ENCODE assay signal across 29 mouse cellular contexts in the genomic region with DNA sequence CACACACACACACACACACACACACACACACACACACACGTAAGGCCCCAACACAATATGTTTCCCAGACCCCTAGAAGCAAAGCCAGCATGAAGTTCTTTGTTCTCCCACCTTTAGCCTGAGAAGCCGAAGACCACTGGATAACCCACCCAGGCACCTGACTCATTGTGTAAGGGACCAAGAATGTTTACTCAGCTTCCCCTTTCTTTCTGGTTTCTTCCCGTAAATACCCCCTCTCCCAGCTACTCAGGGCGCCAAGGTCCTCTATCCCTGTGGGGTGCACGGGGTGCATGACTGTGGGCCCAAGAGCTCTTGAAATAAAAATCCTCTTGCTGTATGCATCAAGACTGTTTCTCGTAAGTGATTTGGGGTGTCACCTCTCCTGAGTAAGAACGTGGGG. TPM values are rescaled to one million over a fixed set of nuclear protein-coding genes. Genes with fewer than 3 reads are reported as not detected.
DNase-seq lines count a peak whose midpoint lies in the region; ATAC-seq and TF ChIP-seq lines count a peak whose summit lies in the region.
"Had no signal": no experiment of that assay in that cellular context is flagged by ENCODE, and none has a peak within 500 bp of the region (broad histone marks: within the 10 kb centered on the region; RNA-seq: fewer than 3 reads in every experiment).

No protein-coding gene starts in this region.

- no peak for TF ChIP-seq POLR2A in spleen, adult 2 months (IDR thresholded peaks at IDR 0.05; ENCODE audit: low read depth, low read length)

- no peak overlapping the region for H3K9ac ChIP-seq in hindbrain, embryonic 13.5 days
- H3K9ac ChIP-seq: embryonic facial prominence, embryonic 12.5 days; heart, embryonic 15.5 days; liver, embryonic 13.5 days; midbrain, embryonic 12.5 days had no signal

- WGBS in spleen, adult 2 months: 53% methylated on average over 7 of the region's 7 CpGs
- WGBS in macrophage (ENCODE audit: missing documents): 11% methylated on average over 6 of the region's 7 CpGs
- WGBS in hindbrain, embryonic 13.5 days: 69% methylated on average over 7 of the region's 7 CpGs

- H3K9me3 ChIP-seq in hindbrain, embryonic 13.5 days: no peaks in the 10 kb centered on the region
- H3K9me3 ChIP-seq: embryonic facial prominence, embryonic 12.5 days; heart, embryonic 15.5 days; hindbrain, embryonic 10.5 days; limb, embryonic 10.5 days; liver, embryonic 13.5 days; midbrain, embryonic 12.5 days had no signal

- H3K79me2 ChIP-seq in macrophage (ENCODE audit: inconsistent target): peaks cover 93% of the 10 kb centered on the region

- peak overlapping the region; percentile 36; the same call in 1 of the 2 replicates for H3K4me3 ChIP-seq in spleen, adult 2 months (ENCODE audit: extremely low read depth, insufficient read depth, insufficient read length)
- H3K4me3 ChIP-seq in macrophage (ENCODE audit: inconsistent target): peak overlapping the region; percentile 38
- no peak overlapping the region for H3K4me3 ChIP-seq in hindbrain, embryonic 13.5 days
- H3K4me3 ChIP-seq: embryonic facial prominence, embryonic 12.5 days; heart, embryonic 15.5 days; hindbrain, embryonic 10.5 days; limb, embryonic 10.5 days; liver, embryonic 13.5 days; midbrain, embryonic 12.5 days had no signal

- peak; percentile 86 for DNase-seq in heart, adult 11 months
- no peak for DNase-seq in heart, postnatal 10 days
- no peak for DNase-seq in spleen, adult 2 months (ENCODE audit: low read depth in 1 of 2, low spot score in 2 of 2)
- DNase-seq in spleen, postnatal 4 days (ENCODE audit: low spot score in 2 of 2): no peak
- DNase-seq in embryo, embryonic 11 days: no peak
- DNase-seq in retina, embryonic 14.5 days (ENCODE audit: low spot score): no peak
- DNase-seq: adrenal gland, adult 8-10 months; cerebellum, adult 11-12 months; cerebellum, postnatal 10 days; gastrocnemius, postnatal 25 days; kidney, postnatal 4 days; liver, embryonic 13.5 days; lung, postnatal 4 days; right cerebral cortex, postnatal 25 days; thymus, adult 18-20 months; thymus, postnatal 36 days had no signal

- no peak overlapping the region for H3K4me2 ChIP-seq in hindbrain, embryonic 13.5 days
- H3K4me2 ChIP-seq: embryonic facial prominence, embryonic 12.5 days; heart, embryonic 15.5 days; liver, embryonic 13.5 days; midbrain, embryonic 12.5 days had no signal

- no peaks in the 10 kb centered on the region for H3K4me1 ChIP-seq in spleen, adult 2 months (ENCODE audit: control insufficient read depth, insufficient read depth, insufficient read length)
- no peaks in the 10 kb centered on the region for H3K4me1 ChIP-seq in hindbrain, embryonic 13.5 days (replicated peaks)
- H3K4me1 ChIP-seq: embryonic facial prominence, embryonic 12.5 days; hindbrain, embryonic 10.5 days; limb, embryonic 10.5 days; midbrain, embryonic 12.5 days had no signal

- intact Hi-C loops in heart, postnatal 10 days (cut with DNase I): no loop called here

- TF ChIP-seq CTCF in spleen, adult 2 months (IDR thresholded peaks at IDR 0.05; ENCODE audit: extremely low read depth, insufficient read depth, insufficient read length, insufficient replicate concordance): no peak

- no peaks in the 10 kb centered on the region for H3K36me3 ChIP-seq in spleen, adult 2 months (ENCODE audit: control insufficient read depth, insufficient read depth, low read length)
- no peaks in the 10 kb centered on the region for H3K36me3 ChIP-seq in macrophage (ENCODE audit: inconsistent target)
- no peaks in the 10 kb centered on the region for H3K36me3 ChIP-seq in hindbrain, embryonic 13.5 days
- H3K36me3 ChIP-seq: embryonic facial prominence, embryonic 12.5 days; heart, embryonic 15.5 days; hindbrain, embryonic 10.5 days; limb, embryonic 10.5 days; liver, embryonic 13.5 days; midbrain, embryonic 12.5 days had no signal

- H3K27ac ChIP-seq in spleen, adult 2 months (ENCODE audit: insufficient read depth, low read length): peak overlapping the region; percentile 57; the same call in 1 of the 2 replicates
- H3K27ac ChIP-seq in macrophage: peak overlapping the region; percentile 91
- no peak overlapping the region for H3K27ac ChIP-seq in hindbrain, embryonic 13.5 days
- H3K27ac ChIP-seq: embryonic facial prominence, embryonic 12.5 days; heart, embryonic 15.5 days; hindbrain, embryonic 10.5 days; hindbrain, postnatal 0 days; limb, embryonic 10.5 days; liver, embryonic 13.5 days; midbrain, embryonic 12.5 days had no signal

- ATAC-seq in hindbrain, embryonic 13.5 days (ENCODE audit: low FRiP score): no peak
- ATAC-seq: activated CD4-positive, CD25-positive, alpha-beta regulatory T cell, adult 4 months; hindbrain, postnatal 0 days; intestine, embryonic 16.5 days had no signal

- no peaks in the 10 kb centered on the region for H3K27me3 ChIP-seq in spleen, adult 2 months (ENCODE audit: control insufficient read depth, insufficient read depth, low read length)
- no peaks in the 10 kb centered on the region for H3K27me3 ChIP-seq in hindbrain, embryonic 13.5 days
- H3K27me3 ChIP-seq: embryonic facial prominence, embryonic 12.5 days; heart, embryonic 15.5 days; liver, embryonic 13.5 days; midbrain, embryonic 12.5 days had no signal

RNA-seq across cellular contexts. Expression of a gene that starts 35.3 kb away (rescaled TPM):
- 1 to 10 TPM in 1 of 2 experiments, under 1 TPM in 1; 0.79 to 1.7 TPM for total RNA-seq in heart, postnatal 10 days (2021)
- polyA plus RNA-seq in spleen, adult 2 months (2012; rRNA removed): 4.1 and 4.8 TPM in 2 replicates
- total RNA-seq in macrophage (2018; cell fraction: chromatin; rRNA removed): over 10,000 TPM in 5 of 26 experiments, 1,000 to 10,000 TPM in 21; 2,550 to 14,518 (median 6,614) TPM
- total RNA-seq in macrophage (2018; cell fraction: cytosol; rRNA removed): 100 to 1,000 TPM; 351 to 962 (median 537) TPM
- total RNA-seq in macrophage (2018; cell fraction: nucleus; rRNA removed): over 10,000 TPM in 2 of 26 experiments, 1,000 to 10,000 TPM in 24; 2,722 to 11,633 (median 5,431) TPM
- 365 to 1,114 TPM (median 480 TPM) in 3 replicates for polyA plus RNA-seq in macrophage (2018)
- polyA plus RNA-seq in hindbrain, embryonic 13.5 days (2015; fragmentation: Nextera tagmentation; extraction: Ambion mirVana): 0.77 and 0.96 TPM in 2 replicates
- total RNA-seq: layer of hippocampus, postnatal 14 days had no signal

RNA-seq across cellular contexts. Expression of a gene that starts 45.7 kb away (rescaled TPM):
- total RNA-seq in heart, postnatal 10 days (2021): 1 to 10 TPM; 1.4 to 1.9 TPM
- 3.8 and 4.1 TPM in 2 replicates for polyA plus RNA-seq in spleen, adult 2 months (2012; rRNA removed)
- over 10,000 TPM in 4 of 26 experiments, 1,000 to 10,000 TPM in 22; 1,562 to 16,529 (median 4,877) TPM for total RNA-seq in macrophage (2018; cell fraction: chromatin; rRNA removed)
- 1,000 to 10,000 TPM in 7 of 26 experiments, 100 to 1,000 TPM in 19; 504 to 1,328 (median 830) TPM for total RNA-seq in macrophage (2018; cell fraction: cytosol; rRNA removed)
- over 10,000 TPM in 5 of 26 experiments, 1,000 to 10,000 TPM in 21; 2,167 to 13,003 (median 5,289) TPM for total RNA-seq in macrophage (2018; cell fraction: nucleus; rRNA removed)
- 624 to 1,366 TPM (median 950 TPM) in 3 replicates for polyA plus RNA-seq in macrophage (2018)
- polyA plus RNA-seq in hindbrain, embryonic 13.5 days (2015; fragmentation: Nextera tagmentation; extraction: Ambion mirVana): 0.17 TPM in 1 of 2 replicates, not detected in the other
- total RNA-seq: hindbrain, postnatal 0 days had no signal
- polyA plus RNA-seq: forebrain, embryonic 11.5 days; hindbrain, embryonic 10.5 days; midbrain, embryonic 12.5 days; neural tube, embryonic 11.5 days had no signal

RNA-seq across cellular contexts. Expression of a gene that starts 45.7 kb away (rescaled TPM):
- 1 to 10 TPM in 1 of 2 experiments, under 1 TPM in 1; 0.62 to 1.4 TPM for total RNA-seq in heart, postnatal 10 days (2021)
- 8.4 and 8.7 TPM in 2 replicates for polyA plus RNA-seq in spleen, adult 2 months (2012; rRNA removed)
- total RNA-seq in macrophage (2018; cell fraction: chromatin; rRNA removed): 1,000 to 10,000 TPM in 1 of 26 experiments, 100 to 1,000 TPM in 25; 130 to 1,055 (median 342) TPM
- total RNA-seq in macrophage (2018; cell fraction: cytosol; rRNA removed): 100 to 1,000 TPM; 319 to 759 (median 483) TPM
- 1,000 to 10,000 TPM in 8 of 26 experiments, 100 to 1,000 TPM in 18; 351 to 1,847 (median 599) TPM for total RNA-seq in macrophage (2018; cell fraction: nucleus; rRNA removed)
- 497 to 1,039 TPM (median 515 TPM) in 3 replicates for polyA plus RNA-seq in macrophage (2018)
- not detected in 2 replicates for polyA plus RNA-seq in hindbrain, embryonic 13.5 days (2015; fragmentation: Nextera tagmentation; extraction: Ambion mirVana)
- total RNA-seq: hindbrain, postnatal 0 days had no signal
- polyA plus RNA-seq: embryonic facial prominence, embryonic 12.5 days; forebrain, embryonic 11.5 days; hindbrain, embryonic 10.5 days; hindbrain, postnatal 0 days; intestine, embryonic 16.5 days; midbrain, embryonic 12.5 days had no signal

Comparison
In these comparisons a context has a peak if more than half of its experiments do, and no peak if none do; other contexts are left out.
1. RNA of a gene that starts 35.3 kb away (polyA plus RNA-seq): 365 to 1,114 TPM in macrophage; 4.1 to 4.8 TPM in spleen, adult 2 months and 0.77 to 0.96 TPM in hindbrain, embryonic 13.5 days; every median in the first group is over 10 times any median in the second.
2. RNA of a gene that starts 45.7 kb away (polyA plus RNA-seq): 624 to 1,366 TPM in macrophage; 3.8 to 4.1 TPM in spleen, adult 2 months and 0.17 TPM in hindbrain, embryonic 13.5 days; every median in the first group is over 100 times any median in the second.
3. RNA of a gene that starts 45.7 kb away (polyA plus RNA-seq): 497 to 1,039 TPM in macrophage; 8.4 to 8.7 TPM in spleen, adult 2 months and not detected in hindbrain, embryonic 13.5 days; every median in the first group is over 10 times any median in the second.